Mouse (Mus musculus) G1E-ER4 (cell line): ENCODE results near the gene Cyld. TPM values are rescaled to one million over a fixed set of nuclear protein-coding genes. Genes with fewer than 3 reads are reported as not detected.

Source experiments
- GATA1 ChIP-seq: IDR thresholded peaks from one replicate; pipeline ENCODE4 v1.8.0; 2012; ENCODE audit warnings: low read length, inconsistent platforms
- polyA plus RNA-seq: library from polyadenylated mRNA; stranded (reverse); fragments of >175 nt; gene quantifications from 2 replicates; pipeline ENCODE4 v1.2.3, GENCODE M21; 2012

Cyld gene
- 0.41 and 0.50 TPM in 2 replicates for polyA plus RNA-seq

DNA sequence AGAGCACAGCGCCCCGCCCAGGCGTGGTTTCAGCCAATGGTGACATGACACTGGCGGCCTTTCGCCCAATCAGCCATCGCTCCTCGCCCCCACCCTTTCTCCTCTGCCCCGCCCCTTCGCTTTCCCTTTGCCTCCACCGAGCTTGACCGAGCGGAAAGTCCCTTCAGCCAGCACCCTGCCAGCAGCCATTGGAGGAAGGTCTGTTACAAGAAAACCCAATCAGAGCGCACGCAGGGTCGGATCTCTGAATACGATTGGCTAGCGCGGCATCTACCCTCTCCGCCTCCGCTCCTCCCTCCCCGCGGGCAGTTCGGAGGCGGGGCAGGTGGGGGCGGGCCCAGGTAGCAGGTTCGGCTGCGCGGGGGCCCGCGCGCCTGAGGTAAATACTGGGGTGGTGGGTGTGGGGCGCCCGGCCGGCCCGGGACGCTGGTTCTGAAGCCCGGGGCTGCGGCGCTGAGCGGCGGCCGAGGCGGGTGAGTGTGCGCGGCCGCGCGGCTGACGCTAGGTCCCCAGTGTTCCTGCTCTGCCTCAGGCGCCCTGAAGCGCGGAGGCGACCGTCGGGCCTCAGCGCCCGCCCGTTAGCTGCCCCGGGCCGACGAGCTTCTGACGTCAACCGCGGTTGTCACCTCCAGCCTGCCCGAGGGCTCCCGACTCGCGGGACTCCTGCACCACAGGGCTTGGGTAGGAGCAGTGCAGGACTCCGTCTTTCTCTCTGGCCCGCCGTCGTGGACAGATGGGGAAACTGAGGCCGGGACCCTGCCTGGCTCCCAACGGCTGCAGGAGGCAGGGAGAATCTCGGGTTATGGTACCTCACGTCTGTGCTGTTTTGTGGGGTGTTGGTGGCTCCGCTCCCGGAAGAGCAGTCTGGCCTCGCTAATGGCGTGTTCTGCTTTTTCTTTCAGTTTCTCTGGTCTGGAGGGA lies at the start of gene Cyld:
Gene Cyld (plus strand): TSS at position 308 of the 921 bp plus-strand sequence.
- no peak for TF ChIP-seq GATA1

DNA sequence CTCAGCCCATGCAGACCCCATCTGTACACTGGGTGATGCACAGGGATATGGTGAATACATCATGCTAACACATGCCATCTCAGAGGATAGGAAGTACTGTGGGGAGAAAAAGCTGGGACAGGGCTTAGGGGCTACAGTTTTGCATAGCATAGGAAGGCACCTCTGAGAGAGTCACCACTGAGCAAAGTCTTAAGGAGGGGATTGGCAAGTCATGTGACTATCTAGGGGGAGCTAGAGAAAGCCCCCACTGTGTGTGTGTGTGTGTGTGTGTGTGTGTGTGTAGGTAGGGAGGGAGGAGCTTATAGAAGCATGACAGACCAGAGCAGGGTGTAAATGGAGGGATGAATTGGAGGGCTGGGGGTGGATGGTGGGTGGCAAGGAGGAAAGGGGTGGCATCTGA lies 48.5 kb upstream of the Cyld start:
- no peak for TF ChIP-seq GATA1

GRCm38 (mm10) chr8:88650016-88650708 lies 46.7 kb upstream of the Cyld start:
- no peak for TF ChIP-seq GATA1

- no peak for TF ChIP-seq GATA1
These were observed 41.5 kb upstream of the Cyld start for GRCm38 (mm10) chr8:88655334-88655733.

DNA sequence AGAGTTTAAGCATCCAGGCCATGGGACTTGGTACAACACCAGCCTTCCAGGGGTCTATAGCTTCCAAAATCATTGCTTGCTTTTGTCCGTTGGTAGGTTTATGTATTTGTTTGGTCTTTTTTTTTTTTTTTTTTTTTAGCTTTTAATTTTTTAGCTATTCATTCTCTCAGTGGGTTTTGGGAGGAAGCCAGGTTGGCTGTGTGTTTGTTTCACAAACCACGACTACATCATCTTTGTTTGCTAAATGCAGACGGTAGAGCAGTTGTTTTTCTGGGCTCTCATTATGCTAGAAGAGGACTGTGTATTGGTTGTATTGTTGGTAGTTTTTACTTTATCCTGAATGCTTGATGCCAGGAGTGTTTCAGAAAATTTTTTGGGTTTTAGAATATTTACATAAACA lies 37.0 kb upstream of the Cyld start:
- TF ChIP-seq GATA1, result no peak

DNA sequence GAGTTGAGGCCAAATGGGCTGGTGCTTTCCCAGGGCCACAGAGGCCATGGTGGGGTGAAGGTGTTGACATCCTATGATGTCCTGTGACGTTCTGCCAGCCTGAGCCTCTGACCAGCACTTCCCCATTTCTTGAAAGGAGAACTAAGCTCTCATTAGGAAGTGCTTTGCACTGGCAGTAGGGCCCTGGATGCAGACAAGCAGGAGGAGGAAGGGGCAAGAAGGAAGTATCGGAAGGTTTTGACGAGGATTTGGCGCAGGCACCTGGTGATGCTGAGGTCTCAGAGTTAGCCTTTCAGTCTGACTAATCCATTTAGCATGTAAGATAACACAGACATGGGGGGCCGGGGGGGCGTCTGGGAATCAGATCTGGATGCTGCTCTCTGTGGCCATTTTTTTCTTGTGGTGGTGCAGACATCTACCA lies 34.4 kb upstream of the Cyld start:
- TF ChIP-seq GATA1, result no peak

- no peak for TF ChIP-seq GATA1
These were observed 32.7 kb upstream of the Cyld start for GRCm38 (mm10) chr8:88664121-88664520.

GRCm38 (mm10) chr8:88664947-88665346 lies 31.9 kb upstream of the Cyld start:
- no peak for TF ChIP-seq GATA1

DNA sequence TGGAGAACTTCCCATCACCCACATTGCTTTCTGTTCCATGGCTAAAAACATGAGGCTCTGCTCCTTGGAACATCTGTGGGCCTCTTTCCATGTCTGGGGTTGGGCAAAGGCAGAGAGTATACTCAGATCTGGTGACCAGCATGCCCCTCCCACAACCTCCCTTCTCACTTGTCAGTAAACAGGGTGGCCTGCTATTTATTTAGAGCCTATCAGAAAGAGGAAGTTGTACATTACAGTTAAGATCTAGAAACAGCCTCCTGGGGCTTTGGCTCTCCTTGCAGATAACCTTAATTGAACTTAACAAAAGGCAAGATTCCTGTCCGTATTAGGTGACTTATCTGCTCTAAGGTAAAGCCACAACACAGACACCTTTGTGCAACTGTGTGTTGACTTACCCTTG lies 30.4 kb upstream of the Cyld start:
- TF ChIP-seq GATA1, result peak; percentile 18

DNA sequence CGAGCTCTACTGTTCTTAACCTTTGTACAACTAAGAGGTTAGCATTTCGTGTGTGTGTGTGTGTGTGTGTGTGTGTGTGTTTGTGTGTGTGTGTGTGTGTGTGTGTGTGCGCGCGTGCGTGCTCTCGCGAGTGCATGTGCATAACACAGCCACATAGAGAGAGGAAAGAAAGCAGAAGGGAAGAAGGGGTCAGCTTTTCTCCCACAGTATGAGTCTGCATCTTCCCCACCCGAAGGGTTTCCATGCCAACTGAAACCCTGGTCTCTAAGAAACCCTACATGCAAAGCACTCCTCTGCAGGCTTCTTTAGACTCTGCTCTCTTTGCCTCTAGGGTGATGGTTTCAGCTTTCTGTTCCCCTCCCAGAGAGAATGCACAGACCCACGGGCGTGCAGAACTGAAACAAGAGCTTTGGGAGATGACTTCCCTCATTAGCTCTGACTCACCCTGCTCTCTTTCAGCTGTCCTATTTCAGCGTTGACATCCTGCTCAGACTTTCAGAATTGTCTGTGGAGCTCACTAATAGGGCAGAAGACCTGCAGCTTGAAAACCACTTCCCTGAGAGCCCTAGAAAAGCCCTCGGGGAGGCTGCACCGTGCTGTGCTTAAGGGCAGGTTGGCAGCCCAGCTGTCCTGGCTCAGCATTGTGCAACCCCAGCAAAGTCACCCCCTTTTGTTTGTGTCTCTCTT lies 28.3 kb upstream of the Cyld start:
- no peak for TF ChIP-seq GATA1

DNA sequence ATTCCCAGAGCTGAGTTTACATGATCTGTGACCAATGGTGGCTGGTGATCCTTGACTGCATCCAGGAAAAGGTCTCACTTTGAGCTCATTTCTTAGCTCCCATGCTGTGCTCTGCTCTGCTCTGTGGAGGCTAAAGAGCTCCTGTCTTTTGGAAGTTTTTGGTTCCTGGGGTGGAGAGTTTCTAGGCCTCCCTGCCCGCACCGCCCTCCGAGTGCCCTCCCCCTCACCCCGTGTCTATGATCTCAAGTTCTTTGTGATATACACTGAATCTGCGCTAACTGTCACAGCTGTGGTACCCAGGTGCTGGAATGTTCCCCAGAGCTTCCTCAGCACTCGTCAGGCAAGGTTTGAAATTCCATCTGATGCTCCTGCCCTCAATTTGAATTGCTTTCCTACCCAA lies 26.0 kb upstream of the Cyld start:
- TF ChIP-seq GATA1, result no peak

DNA sequence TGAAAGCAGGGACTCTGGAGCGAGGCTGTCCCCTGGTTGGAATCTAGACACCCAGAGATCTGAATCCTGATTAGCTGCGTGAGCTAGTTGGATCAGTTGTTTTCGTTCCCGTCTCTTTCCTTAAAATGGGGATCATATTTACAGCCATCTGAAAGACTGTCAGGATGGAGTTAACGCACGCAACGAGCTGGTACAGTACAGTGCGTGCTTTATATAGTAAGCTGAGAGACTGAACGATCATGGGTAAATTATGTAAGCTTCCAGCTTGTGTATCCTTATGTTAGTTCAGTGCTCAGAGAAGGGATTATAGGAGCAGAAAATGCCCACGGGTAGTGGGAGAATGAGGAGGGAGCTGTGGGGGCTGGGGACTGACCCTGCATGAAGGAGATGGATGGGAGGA lies 25.3 kb upstream of the Cyld start:
- TF ChIP-seq GATA1, result no peak

GRCm38 (mm10) chr8:88673859-88674258 lies 23.0 kb upstream of the Cyld start:
- TF ChIP-seq GATA1, result no peak

DNA sequence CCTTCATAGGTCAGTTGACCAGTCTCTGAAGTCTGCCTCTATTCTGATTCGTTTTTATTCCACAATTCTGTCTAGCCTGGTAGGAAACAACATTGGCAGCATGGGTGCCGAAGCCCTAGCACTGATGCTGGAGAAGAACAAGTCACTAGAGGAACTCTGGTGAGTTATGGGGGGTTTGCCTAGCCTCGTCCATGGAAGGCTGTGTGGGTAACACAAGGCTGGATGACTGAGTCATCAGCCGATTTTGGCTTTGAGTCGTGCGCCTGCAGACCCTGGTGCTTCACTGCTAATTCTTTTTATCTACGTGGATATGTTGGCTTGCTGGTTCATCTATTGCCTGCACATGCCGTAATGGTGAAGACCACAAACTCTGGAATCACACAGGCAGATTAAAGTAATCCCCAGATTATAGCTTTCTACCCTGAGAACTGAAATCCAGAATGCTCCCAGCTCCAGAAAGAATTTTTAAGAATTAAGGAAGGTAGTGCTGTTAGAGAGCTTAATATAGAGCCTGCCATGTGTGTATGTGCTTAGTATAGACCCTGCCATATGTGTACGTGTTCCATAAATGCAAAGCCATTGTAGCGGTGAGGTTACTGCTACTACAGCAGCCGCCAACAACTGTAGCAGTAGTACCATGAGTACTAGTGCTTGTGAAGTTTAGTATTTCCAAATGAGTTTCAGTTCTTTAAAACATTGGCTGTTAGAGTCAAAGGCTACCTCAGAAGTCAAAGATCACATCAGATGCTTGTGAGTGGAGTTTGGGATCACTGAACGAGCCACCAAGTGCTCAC lies 21.3 kb upstream of the Cyld start:
- no peak for TF ChIP-seq GATA1

DNA sequence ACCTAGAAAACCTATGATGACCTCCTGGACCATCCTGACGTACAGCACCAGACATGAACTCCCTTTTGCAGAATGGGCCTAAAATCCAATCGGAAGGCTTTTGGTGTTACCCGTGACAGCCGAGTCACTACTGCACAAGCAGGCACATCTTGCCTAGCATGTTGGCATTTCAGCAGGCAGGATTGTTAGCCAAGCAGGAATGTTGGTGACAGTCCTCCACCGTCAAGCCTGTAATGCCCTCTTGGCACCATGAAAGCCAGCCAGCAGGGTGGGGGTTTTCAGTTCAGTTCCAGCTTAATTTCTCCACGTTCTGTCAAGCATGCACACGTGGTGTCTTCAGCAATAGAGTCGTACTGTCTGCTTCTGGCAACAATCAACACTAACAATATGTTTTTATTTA lies 19.8 kb upstream of the Cyld start:
- TF ChIP-seq GATA1, result no peak

DNA sequence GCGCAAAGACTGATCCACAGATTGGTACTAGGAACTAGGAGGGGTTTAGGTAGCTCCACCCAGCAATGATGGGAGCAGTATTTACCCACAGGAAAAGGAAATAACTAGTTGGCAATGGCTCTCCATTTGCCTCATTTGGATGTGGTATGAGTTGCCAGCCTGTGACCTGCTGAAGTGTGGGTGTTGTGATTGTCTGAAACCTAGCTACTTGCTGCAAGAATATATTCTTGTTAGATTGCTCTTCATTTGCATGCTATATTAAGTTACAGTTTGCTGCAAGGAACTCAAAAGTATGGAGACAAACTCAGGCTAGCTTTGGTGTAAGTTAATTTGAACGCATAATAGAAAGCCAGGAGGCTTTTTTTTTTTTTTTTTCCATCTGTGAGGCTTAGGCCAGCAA lies 16.3 kb upstream of the Cyld start:
- no peak for TF ChIP-seq GATA1
